Mouse (Mus musculus) lung, postnatal 0 days (tissue): ENCODE data around the gene Stfa2l1. TPM values are rescaled to one million over a fixed set of nuclear protein-coding genes. Genes with fewer than 3 reads are reported as not detected.
"Not testable (repeated sequence)": the region's sequence is repeated elsewhere in the genome, so short reads cannot be mapped to it uniquely, and the experiment has no call there.

Experiments
- ATAC-seq: fragments of 200-750 bp; cut with Nextera tagmentation; 2 replicates; pipeline ENCODE4 v1.8.0; 2017; ENCODE audit warnings: moderate library complexity
- DNase-seq: peaks from one replicate; pipeline ENCODE4 v3.0.0-alpha.2; 2016; ENCODE audit warnings: low spot score
- H3K27ac ChIP-seq: fragments of 300-500 bp; sonication (generic); 2 replicates; pipeline ENCODE4 v1.5.1; 2014; ENCODE audit warnings: antibody characterized with exemption, mild to moderate bottlenecking, low read length, mixed read lengths
- H3K27me3 ChIP-seq: fragments of 300-500 bp; sonication (generic); replicated peaks from 2 replicates; pipeline ENCODE4 v1.6.1; 2014; ENCODE audit warnings: low read length, mixed read lengths; ENCODE audit not compliant: insufficient read depth
- H3K36me3 ChIP-seq: fragments of 300-500 bp; sonication (generic); 2 replicates; pipeline ENCODE4 v1.6.1; 2014; ENCODE audit warnings: low read length, mixed read lengths; ENCODE audit not compliant: insufficient read depth
- H3K4me1 ChIP-seq: fragments of 300-500 bp; sonication (generic); 2 replicates; pipeline ENCODE4 v1.6.1; 2014; ENCODE audit warnings: antibody characterized with exemption, low read depth, low read length, mixed read lengths; ENCODE audit not compliant: insufficient read depth
- H3K4me2 ChIP-seq: fragments of 300-500 bp; sonication (generic); replicated peaks from 2 replicates; pipeline ENCODE4 v1.6.1; 2014; ENCODE audit warnings: low read depth, mild to moderate bottlenecking, low read length, moderate library complexity, mixed read lengths
- H3K4me3 ChIP-seq: fragments of 300-500 bp; sonication (generic); 2 replicates; pipeline ENCODE4 v1.5.1; 2014; ENCODE audit warnings: low read depth, low read length
- H3K9ac ChIP-seq: fragments of 300-500 bp; sonication (generic); replicated peaks from 2 replicates; pipeline ENCODE4 v1.6.1; 2014; ENCODE audit warnings: low read depth, mild to moderate bottlenecking
- H3K9me3 ChIP-seq: fragments of 300-500 bp; sonication (generic); 2 replicates; pipeline ENCODE4 v1.6.1; 2016; ENCODE audit warnings: low read length, mixed read lengths
- CTCF ChIP-seq: IDR thresholded peaks from 2 replicates; pipeline ENCODE4 v1.5.1; 2016; ENCODE audit warnings: antibody characterized with exemption, mild to moderate bottlenecking
- EP300 ChIP-seq: IDR thresholded peaks from 2 replicates; pipeline ENCODE4 v1.6.1; 2016; ENCODE audit warnings: antibody characterized with exemption, mild to moderate bottlenecking, control low read depth
- WGBS: fragments of 180-500 bp; shearing (Covaris S2); extraction: QIAGEN DNeasy Blood & Tissue Kit; methylation state at CpG from one replicate; pipeline ENCODE4 v1.1.7; 2014; 5-methylcytosine and 5-hydroxymethylcytosine counted together
- polyA plus RNA-seq: library from polyadenylated mRNA; unstranded; fragments of >200 nt; fragmentation: Nextera tagmentation; extraction: Ambion mirVana; gene quantifications from 2 replicates; pipeline ENCODE4 v1.2.1, GENCODE M21; 2015

Gene Stfa2l1
- polyA plus RNA-seq, 1 experiment from 2014 or later: 29.2 TPM

GRCm38 (mm10) chr16:36176108-36176507 is 19.5 kb downstream of the Stfa2l1 start:
- TF ChIP-seq EP300: no peak
- TF ChIP-seq CTCF: no peak
- no peaks in the 10 kb centered on the region for H3K27me3 ChIP-seq
- H3K4me2 ChIP-seq: no peak overlapping the region
- H3K4me1 ChIP-seq: no peaks in the 10 kb centered on the region
- H3K27ac ChIP-seq: no peak overlapping the region
- no peak overlapping the region for H3K4me3 ChIP-seq
- H3K9me3 ChIP-seq: no peaks in the 10 kb centered on the region
- no peak overlapping the region for H3K9ac ChIP-seq
- DNase-seq (no peak), ATAC-seq (no peak)
- no peaks in the 10 kb centered on the region for H3K36me3 ChIP-seq

- WGBS: 74% methylated on average over 2 of the region's 2 CpGs
- no peaks in the 10 kb centered on the region for H3K27me3 ChIP-seq
These were observed 23.3 kb downstream of the Stfa2l1 start for GRCm38 (mm10) chr16:36179910-36180309.

GRCm38 (mm10) chr16:36183912-36184311 is 27.3 kb downstream of the Stfa2l1 start, which contains the start of gene Gm5483:
TSS of gene Gm5483 (plus strand) at chr16:36184212.
- not testable (repeated sequence) for ATAC-seq, H3K4me2 ChIP-seq
- WGBS: 62% methylated on average over 4 of the region's 4 CpGs

More at GRCm38 (mm10) chr16:36179910-36180309, 23.3 kb downstream of the Stfa2l1 start:
- no peaks in the 10 kb centered on the region for H3K4me1 ChIP-seq
- TF ChIP-seq CTCF (no peak), EP300 (no peak)
- no peak overlapping the region for H3K4me2 ChIP-seq
- H3K9ac ChIP-seq: no peak overlapping the region
- H3K9me3 ChIP-seq: no peaks in the 10 kb centered on the region
- no peak overlapping the region for H3K4me3 ChIP-seq
- DNase-seq (no peak), ATAC-seq (no peak)
- H3K36me3 ChIP-seq: no peaks in the 10 kb centered on the region
- H3K27ac ChIP-seq: no peak overlapping the region

GRCm38 (mm10) chr16:36199226-36199625 is 42.6 kb downstream of the Stfa2l1 start:
- no peak overlapping the region for H3K4me3 ChIP-seq
- no peak for ATAC-seq
- no peak overlapping the region for H3K27ac ChIP-seq
- no peak overlapping the region for H3K4me2 ChIP-seq
- TF ChIP-seq EP300 (no peak), CTCF (no peak)
- no peaks in the 10 kb centered on the region for H3K9me3 ChIP-seq
- WGBS: 60% methylated on average over 19 of the region's 19 CpGs
- no peaks in the 10 kb centered on the region for H3K27me3 ChIP-seq
- DNase-seq: no peak
- no peak overlapping the region for H3K9ac ChIP-seq
- H3K4me1 ChIP-seq: no peaks in the 10 kb centered on the region
- H3K36me3 ChIP-seq: no peaks in the 10 kb centered on the region

More at GRCm38 (mm10) chr16:36183912-36184311, 27.3 kb downstream of the Stfa2l1 start, which contains the start of gene Gm5483:
- not testable (repeated sequence) for H3K9ac ChIP-seq, DNase-seq, H3K4me1 ChIP-seq, H3K27ac ChIP-seq, H3K4me3 ChIP-seq, H3K36me3 ChIP-seq, H3K9me3 ChIP-seq, H3K27me3 ChIP-seq

GRCm38 (mm10) chr16:36203846-36204245 is 47.2 kb downstream of the Stfa2l1 start:
- 45% methylated on average over 5 of the region's 5 CpGs for WGBS
- no peak for DNase-seq
- no peak for TF ChIP-seq CTCF
- TF ChIP-seq EP300: no peak
- ATAC-seq: no peak
- no peak overlapping the region for H3K4me3 ChIP-seq
- H3K9me3 ChIP-seq: no peaks in the 10 kb centered on the region
- no peaks in the 10 kb centered on the region for H3K36me3 ChIP-seq
- no peak overlapping the region for H3K4me2 ChIP-seq
- H3K27me3 ChIP-seq: no peaks in the 10 kb centered on the region
- no peaks in the 10 kb centered on the region for H3K4me1 ChIP-seq
- H3K9ac ChIP-seq: no peak overlapping the region
- H3K27ac ChIP-seq: no peak overlapping the region

- ATAC-seq, H3K4me2 ChIP-seq, H3K27me3 ChIP-seq, H3K9me3 ChIP-seq, H3K4me3 ChIP-seq, H3K9ac ChIP-seq, H3K4me1 ChIP-seq, H3K36me3 ChIP-seq, H3K27ac ChIP-seq, DNase-seq: not testable (repeated sequence)
- WGBS: 28% methylated on average over 2 of the region's 2 CpGs
These were observed 49.1 kb downstream of the Stfa2l1 start for GRCm38 (mm10) chr16:36205684-36206083.

- no peak for ATAC-seq
- Histone ChIP-seq H3K4me1 (no peaks in the 10 kb centered on the region), H3K9me3 (no peaks in the 10 kb centered on the region), H3K4me3 (no peak within 1 kb of the TSS), H3K27ac (no peak within 1 kb of the TSS), H3K9ac (no peak within 1 kb of the TSS), H3K27me3 (no peaks in the 10 kb centered on the region), H3K36me3 (no peaks in the 10 kb centered on the region), H3K4me2 (no peak within 1 kb of the TSS)
- no peak for TF ChIP-seq CTCF
- TF ChIP-seq EP300: no peak
- DNase-seq: no peak
- WGBS: 75% methylated on average over 2 of the region's 2 CpGs
These were observed 53.4 kb downstream of the Stfa2l1 start, which contains the start of gene Gm5416 for GRCm38 (mm10) chr16:36209967-36210453. TSS of gene Gm5416 (plus strand) at chr16:36210403.

Other genes starting within 250 kb of the Stfa2l1 start
- gene Parp9, start 218.3 kb upstream of the Stfa2l1 start, polyA plus RNA-seq: 14.2 and 14.6 TPM in 2 replicates
- gene Dtx3l, start 217.7 kb upstream of the Stfa2l1 start, polyA plus RNA-seq: 6.2 and 6.4 TPM in 2 replicates
- gene Kpna1, start 178.1 kb upstream of the Stfa2l1 start, polyA plus RNA-seq: 16.7 and 19.0 TPM in 2 replicates
- gene Wdr5b, start 115.6 kb upstream of the Stfa2l1 start, polyA plus RNA-seq: 5.4 and 5.8 TPM in 2 replicates
- 213 and 234 TPM in 2 replicates for gene Fam162a, start 85.2 kb upstream of the Stfa2l1 start, polyA plus RNA-seq
- gene Ccdc58, start 85.1 kb upstream of the Stfa2l1 start, polyA plus RNA-seq: 33.8 and 36.4 TPM in 2 replicates
- 0.04 TPM in 1 of 2 replicates, not detected in the other for gene Csta1, start 25.6 kb upstream of the Stfa2l1 start, polyA plus RNA-seq
- 45.8 and 58.3 TPM in 2 replicates for gene Gm5483, start 27.4 kb downstream of the Stfa2l1 start, polyA plus RNA-seq
- gene Gm5416, start 53.6 kb downstream of the Stfa2l1 start, polyA plus RNA-seq: 5.7 and 5.8 TPM in 2 replicates
- 19.0 and 24.4 TPM in 2 replicates for gene 2010005H15Rik, start 64.7 kb downstream of the Stfa2l1 start, polyA plus RNA-seq
- 83.8 and 88.0 TPM in 2 replicates for gene Stfa1, start 120.1 kb downstream of the Stfa2l1 start, polyA plus RNA-seq
- gene BC117090, start 177.5 kb downstream of the Stfa2l1 start, polyA plus RNA-seq: 0.67 TPM in 1 of 2 replicates, not detected in the other
- 54.2 and 65.9 TPM in 2 replicates for gene BC100530, start 210.9 kb downstream of the Stfa2l1 start, polyA plus RNA-seq